Mouse (Mus musculus) stomach, postnatal 0 days (tissue): Measurements from ENCODE around the gene Arpc2. TPM values are rescaled to one million over a fixed set of nuclear protein-coding genes. Genes with fewer than 3 reads are reported as not detected.
"Not testable (repeated sequence)": the region's sequence is repeated elsewhere in the genome, so short reads cannot be mapped to it uniquely, and the experiment has no call there.

Experiments used
- ATAC-seq: fragments of 200-750 bp; cut with Nextera tagmentation; 2 replicates; pipeline ENCODE4 v1.8.0; 2017; ENCODE audit not compliant: low FRiP score, low TSS enrichment
- DNase-seq: peaks from one replicate; pipeline ENCODE4 v3.0.0-alpha.2; 2016; ENCODE audit warnings: low spot score
- H3K27ac ChIP-seq: fragments of 300-500 bp; sonication (generic); replicated peaks from 2 replicates; pipeline ENCODE4 v1.5.1; 2014; ENCODE audit warnings: mild to moderate bottlenecking, control low read depth
- H3K27me3 ChIP-seq: fragments of 300-500 bp; sonication (generic); 2 replicates; pipeline ENCODE4 v1.6.1; 2014; ENCODE audit warnings: low read length; ENCODE audit not compliant: control insufficient read depth, insufficient read depth
- H3K36me3 ChIP-seq: fragments of 300-500 bp; sonication (generic); 2 replicates; pipeline ENCODE4 v1.6.1; 2014; ENCODE audit warnings: low read length, mixed read lengths; ENCODE audit not compliant: control insufficient read depth, insufficient read depth
- H3K4me1 ChIP-seq: fragments of 300-500 bp; sonication (generic); replicated peaks from 2 replicates; pipeline ENCODE4 v1.6.1; 2014; ENCODE audit warnings: antibody characterized with exemption; ENCODE audit not compliant: control insufficient read depth, insufficient read depth
- H3K4me2 ChIP-seq: fragments of 300-500 bp; sonication (generic); replicated peaks from 2 replicates; pipeline ENCODE4 v1.6.1; 2014; ENCODE audit warnings: low read depth, mild to moderate bottlenecking, control low read depth, moderate library complexity
- H3K4me3 ChIP-seq: fragments of 300-500 bp; sonication (generic); 2 replicates; pipeline ENCODE4 v1.5.1; 2014; ENCODE audit warnings: low read depth, low read length, control low read depth
- H3K9ac ChIP-seq: fragments of 300-500 bp; sonication (generic); 2 replicates; pipeline ENCODE4 v1.6.1; 2014; ENCODE audit warnings: mild to moderate bottlenecking, low read length, control low read depth, mixed read lengths
- H3K9me3 ChIP-seq: fragments of 300-500 bp; sonication (generic); 2 replicates; pipeline ENCODE4 v1.6.1; 2016; ENCODE audit warnings: low read length; ENCODE audit not compliant: control insufficient read depth
- CTCF ChIP-seq: IDR thresholded peaks from 2 replicates; pipeline ENCODE4 v1.5.1; 2016; ENCODE audit warnings: antibody characterized with exemption, low read depth, mild to moderate bottlenecking, moderate library complexity
- EP300 ChIP-seq: optimal IDR thresholded peaks from 2 replicates; pipeline ENCODE3; 2016; ENCODE audit warnings: antibody characterized with exemption
- WGBS: fragments of 180-500 bp; shearing (Covaris S2); extraction: QIAGEN DNeasy Blood & Tissue Kit; methylation state at CpG from one replicate; pipeline ENCODE4 v1.1.7; 2014; 5-methylcytosine and 5-hydroxymethylcytosine counted together
- polyA plus RNA-seq: library from polyadenylated mRNA; unstranded; fragments of >200 nt; fragmentation: Nextera tagmentation; extraction: Ambion mirVana; gene quantifications from 2 replicates; pipeline ENCODE4 v1.2.1, GENCODE M21; 2015

Gene Arpc2
- polyA plus RNA-seq, 1 experiment from 2014 or later = 585 TPM

- Histone ChIP-seq H3K27ac (no peak overlapping the region), H3K9ac (no peak overlapping the region), H3K36me3 (peaks cover 21% of the 10 kb centered on the region), H3K9me3 (no peaks in the 10 kb centered on the region), H3K4me2 (no peak overlapping the region), H3K4me3 (no peak overlapping the region), H3K4me1 (0 out of 2 replicates have a peak, but pooled peaks cover 5% of the 10 kb centered on the region), H3K27me3 (no peaks in the 10 kb centered on the region)
- TF ChIP-seq EP300 = no peak
- TF ChIP-seq CTCF = no peak
- DNase-seq (no peak), ATAC-seq (no peak)
- 80% methylated on average over 10 of the region's 10 CpGs for WGBS
Observed at GRCm38 (mm10) chr1:74282896-74283625, 47.2 kb downstream of the Arpc2 start.

DNA sequence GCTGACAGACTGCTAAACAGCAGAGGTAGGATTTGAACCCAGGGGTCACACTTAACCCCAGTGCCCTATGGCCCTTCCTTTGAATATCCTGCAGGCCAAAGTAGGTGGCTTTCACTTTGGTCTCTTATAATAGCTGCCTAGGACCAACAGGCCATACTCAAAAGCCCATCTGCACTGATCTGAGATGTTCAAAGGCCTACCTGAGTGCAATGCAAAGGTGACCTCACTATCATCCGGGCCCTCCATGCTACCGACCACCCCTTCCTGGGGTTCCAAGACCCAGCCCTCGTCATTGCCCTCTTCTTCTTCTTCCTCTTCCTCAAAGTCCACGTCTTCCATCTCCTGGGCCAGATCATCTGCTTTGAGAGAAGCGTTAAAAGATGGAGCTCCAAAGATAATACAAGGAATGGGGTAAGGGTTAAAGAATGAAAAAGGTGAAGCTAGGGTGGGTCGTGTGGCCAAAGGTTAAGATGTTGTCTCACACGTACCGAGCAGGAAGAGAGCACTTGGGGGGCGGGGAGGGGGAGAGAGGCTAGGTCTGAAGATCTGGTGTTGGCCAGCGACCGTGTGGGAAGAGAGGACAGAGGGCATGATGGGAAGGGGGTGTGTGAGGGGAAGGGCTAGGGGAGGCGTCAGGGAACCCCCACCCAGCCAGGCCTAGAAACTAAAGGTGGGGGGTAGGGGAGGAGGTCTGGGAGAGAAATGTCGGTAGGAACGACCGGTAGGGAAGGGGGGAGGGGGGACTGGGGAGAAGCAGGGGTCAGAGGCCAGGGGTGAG, 48.0 kb downstream of the Arpc2 start:
- peak; percentile 27 for ATAC-seq
- Histone ChIP-seq H3K9me3 (no peaks in the 10 kb centered on the region), H3K4me2 (peak overlapping the region; percentile 74), H3K4me1 (0 out of 2 replicates have a peak, but pooled peaks cover 5% of the 10 kb centered on the region), H3K27ac (peak overlapping the region; percentile 84), H3K27me3 (no peaks in the 10 kb centered on the region), H3K9ac (peak overlapping the region; percentile 78), H3K36me3 (peaks cover 22% of the 10 kb centered on the region), H3K4me3 (peak overlapping the region; percentile 78)
- WGBS = 13% methylated on average over 13 of the region's 15 CpGs
- peak; percentile 70 for DNase-seq
- no peak for TF ChIP-seq CTCF
- TF ChIP-seq EP300 = no peak

DNA sequence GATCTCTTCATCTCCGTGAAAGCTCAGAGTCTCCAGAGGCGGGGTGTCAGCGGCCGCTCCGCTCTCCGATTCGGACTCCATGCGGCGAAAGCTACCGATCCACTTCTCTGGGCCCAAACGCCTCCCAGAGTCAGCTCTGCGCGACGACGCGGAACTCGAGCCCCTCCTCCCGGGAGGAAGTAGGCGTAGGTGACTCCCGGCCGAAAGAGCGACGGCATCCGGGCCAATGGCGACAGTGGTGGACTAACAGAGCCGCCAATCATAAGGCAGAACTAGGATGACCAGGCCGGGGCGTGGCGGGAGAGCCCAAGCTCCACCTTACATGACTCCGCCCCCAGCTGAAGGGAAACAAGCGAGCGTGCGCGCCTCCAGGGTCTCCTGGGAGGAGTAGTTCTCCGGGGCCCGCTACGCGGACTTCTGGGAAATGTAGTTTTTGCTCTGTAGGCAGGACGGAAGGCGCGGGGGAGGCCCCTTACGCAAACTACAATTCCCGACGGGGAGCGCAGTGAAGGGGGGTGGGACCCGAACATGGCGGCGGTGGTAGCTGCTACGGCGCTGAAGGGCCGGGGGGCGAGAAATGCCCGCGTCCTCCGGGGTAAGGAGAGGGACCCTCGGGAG, 48.8 kb downstream of the Arpc2 start, which contains the start of the genes Aamp and Pnkd:
TSS of gene Aamp (minus strand) at position 196 of the 618 bp plus-strand sequence.
TSS of gene Pnkd (plus strand) at position 388 of the 618 bp plus-strand sequence.
- Histone ChIP-seq H3K36me3 (peaks cover 24% of the 10 kb centered on the region), H3K4me1 (0 out of 2 replicates have a peak, but pooled peaks cover 5% of the 10 kb centered on the region), H3K4me3 (peak within 1 kb of the TSS; percentile 78), H3K9ac (peak within 1 kb of the TSS; percentile 78), H3K9me3 (no peaks in the 10 kb centered on the region), H3K27me3 (no peaks in the 10 kb centered on the region), H3K27ac (peak within 1 kb of the TSS; percentile 84), H3K4me2 (peak within 1 kb of the TSS; percentile 91)
- under 1% methylated on average over 56 of the region's 56 CpGs for WGBS
- ATAC-seq = peak; percentile 96
- TF ChIP-seq CTCF = peak; percentile 54
- TF ChIP-seq EP300 = no peak
- peak; percentile 100 for DNase-seq

DNA sequence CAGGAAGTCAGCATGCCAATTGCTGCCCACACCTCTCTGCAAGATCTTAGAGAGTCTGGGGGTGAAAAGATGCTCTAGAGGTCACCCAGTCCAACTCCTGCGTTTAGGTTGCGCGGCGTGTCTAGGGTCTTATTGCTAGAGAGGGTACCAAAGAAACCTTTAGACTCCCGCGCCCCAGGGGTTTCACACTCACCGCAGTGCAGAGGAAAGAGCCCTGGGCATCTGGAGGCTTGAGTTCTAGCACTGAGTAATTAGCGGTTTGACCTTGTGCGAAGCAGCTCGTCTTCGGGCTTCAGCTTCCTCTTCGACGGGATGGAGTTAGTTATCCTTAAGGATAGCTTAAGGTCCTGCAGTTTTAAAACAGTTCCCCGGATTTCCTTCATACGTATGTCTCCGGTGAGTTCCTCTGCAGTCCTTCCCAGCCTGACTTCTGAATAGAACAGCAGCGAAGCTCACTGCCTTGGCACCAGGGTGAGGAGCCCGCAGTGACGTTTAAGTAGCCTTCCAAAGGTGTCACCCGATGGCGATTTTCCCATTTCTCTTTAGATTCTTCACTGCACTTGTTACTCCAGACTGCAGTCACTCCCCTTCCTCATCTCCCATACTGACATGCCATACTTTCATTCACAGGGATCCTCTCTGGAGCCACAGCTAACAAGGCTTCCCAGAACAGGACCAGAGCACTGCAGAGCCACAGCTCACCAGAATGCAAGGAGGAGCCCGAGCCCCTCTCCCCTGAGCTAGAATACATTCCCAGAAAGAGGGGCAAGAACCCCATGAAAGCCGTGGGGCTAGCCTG, 49.5 kb downstream of the Arpc2 start:
- Histone ChIP-seq H3K4me1 (0 out of 2 replicates have a peak, but pooled peaks cover 5% of the 10 kb centered on the region), H3K4me3 (peak overlapping the region; percentile 70), H3K27ac (peak overlapping the region; percentile 40; the same call in 1 of the 2 replicates), H3K9ac (peak overlapping the region; percentile 67), H3K36me3 (peaks cover 23% of the 10 kb centered on the region), H3K27me3 (no peaks in the 10 kb centered on the region), H3K4me2 (peak overlapping the region; percentile 91), H3K9me3 (no peaks in the 10 kb centered on the region)
- DNase-seq = no peak
- TF ChIP-seq EP300 (no peak), CTCF (no peak)
- ATAC-seq = no peak; the same call in 1 of the 2 replicates
- 5% methylated on average over 23 of the region's 23 CpGs for WGBS

- not testable (repeated sequence) for H3K4me1 ChIP-seq, H3K9me3 ChIP-seq, H3K4me2 ChIP-seq, H3K27ac ChIP-seq, ATAC-seq, H3K4me3 ChIP-seq, H3K9ac ChIP-seq, H3K27me3 ChIP-seq
- H3K36me3 ChIP-seq = peaks cover 21% of the 10 kb centered on the region
- 55% methylated on average over 15 of the region's 17 CpGs for WGBS
- DNase-seq = peak; percentile 50
- peak; percentile 63 for TF ChIP-seq CTCF
Observed at GRCm38 (mm10) chr1:74286869-74287607, 51.2 kb downstream of the Arpc2 start.
